Mouse (Mus musculus): ENCODE results near the gene Ninl. TPM values are rescaled to one million over a fixed set of nuclear protein-coding genes. Genes with fewer than 3 reads are reported as not detected.

Gene Ninl
- total RNA-seq, 1 experiment from 2014 or later = 34.7 TPM

GRCm38 (mm10) chr2:150904272-150904935 lies 134.8 kb downstream of the Ninl start, which contains the start of gene Abhd12:
TSS of gene Abhd12 (minus strand) at chr2:150904741.
- DNase-seq = peak; percentile 100

- no peak for DNase-seq
Measured at GRCm38 (mm10) chr2:150902347-150902746, 136.8 kb downstream of the Ninl start.

GRCm38 (mm10) chr2:150900341-150900740 lies 138.8 kb downstream of the Ninl start:
- DNase-seq = no peak

GRCm38 (mm10) chr2:150895691-150896252 lies 143.4 kb downstream of the Ninl start:
- DNase-seq = no peak

GRCm38 (mm10) chr2:150894617-150895267 lies 144.4 kb downstream of the Ninl start:
- no peak for DNase-seq

- no peak for DNase-seq
Measured at GRCm38 (mm10) chr2:150887370-150887769, 151.8 kb downstream of the Ninl start.

- DNase-seq = no peak
Measured at GRCm38 (mm10) chr2:150886315-150886714, 152.9 kb downstream of the Ninl start.

- DNase-seq = no peak
Measured at GRCm38 (mm10) chr2:150885814-150886213, 153.4 kb downstream of the Ninl start.

- DNase-seq = no peak
Measured at GRCm38 (mm10) chr2:150884779-150885110, 154.4 kb downstream of the Ninl start.

Other genes with a start within 250 kb of the Ninl start
- gene Abhd12, start 134.6 kb downstream of the Ninl start, total RNA-seq (2021) = 69.3 and 70.2 TPM in 2 replicates
- gene Gins1, start 134.0 kb downstream of the Ninl start, total RNA-seq (2021) = 2.7 and 5.3 TPM in 2 replicates
- gene Nanp, start within 50 bp of the Ninl start, total RNA-seq (2021) = 14.8 and 16.3 TPM in 2 replicates
- not detected in 2 replicates for gene Gm14151, start 53.0 kb upstream of the Ninl start, total RNA-seq (2021)
- gene Gm14147, start 58.9 kb upstream of the Ninl start, total RNA-seq (2021) = not detected in 2 replicates